Mouse (Mus musculus) heart, embryonic 10.5 days (tissue): Measurements from ENCODE around the gene Rgmb. TPM values are rescaled to one million over a fixed set of nuclear protein-coding genes. Genes with fewer than 3 reads are reported as not detected.

Experiments
- polyA plus RNA-seq: library from polyadenylated mRNA; unstranded; fragments of >200 nt; fragmentation: Nextera tagmentation; extraction: Ambion mirVana; gene quantifications from 2 replicates; pipeline ENCODE4 v1.2.1, GENCODE M21; 2016

The Rgmb gene
- polyA plus RNA-seq, 1 experiment from 2014 or later: 10.7 TPM

Other genes with a start within 250 kb of the Rgmb start
- 18.3 and 33.0 TPM in 2 replicates for gene Chd1, start 126.1 kb downstream of the Rgmb start, polyA plus RNA-seq